In the genomic region with DNA sequence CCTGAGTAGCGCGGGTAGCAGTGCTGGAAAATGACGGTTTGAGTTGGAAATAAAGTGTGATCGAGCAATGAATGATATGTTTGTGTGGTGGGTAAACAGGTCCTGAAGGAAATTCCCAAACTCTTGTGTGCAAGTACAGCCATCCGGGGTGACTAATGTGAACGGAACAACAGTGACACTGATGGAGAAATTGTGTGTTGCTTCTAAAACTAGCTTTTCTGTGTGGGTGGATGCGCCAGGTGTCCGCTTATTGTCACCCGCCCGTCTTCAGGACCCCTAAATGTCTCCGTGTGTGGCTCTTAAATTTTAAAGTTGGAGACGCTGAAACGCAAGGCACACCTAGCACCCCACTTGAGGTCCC, we compare ENCODE assay signal across 7 mouse cellular contexts. TPM values are rescaled to one million over a fixed set of nuclear protein-coding genes. Genes with fewer than 3 reads are reported as not detected.
A peak's percentile ranks its signal among the peaks of the same experiment; 100 is the strongest.
DNase-seq lines count a peak whose midpoint lies in the region; ATAC-seq and TF ChIP-seq lines count a peak whose summit lies in the region.

No protein-coding gene starts in this region.

- WGBS in forebrain, embryonic 10.5 days = 58% methylated on average over 13 of the region's 13 CpGs
- WGBS in limb, embryonic 14.5 days = 44% methylated on average over 13 of the region's 13 CpGs
- WGBS in stomach, embryonic 16.5 days = 34% methylated on average over 13 of the region's 13 CpGs

- no peaks in the 10 kb centered on the region for H3K27me3 ChIP-seq in megakaryocyte, embryonic 14.5 days (replicated peaks)
- no peaks in the 10 kb centered on the region for H3K27me3 ChIP-seq in forebrain, embryonic 10.5 days (ENCODE audit: poor library complexity, severe bottlenecking)
- no peaks in the 10 kb centered on the region for H3K27me3 ChIP-seq in limb, embryonic 14.5 days (ENCODE audit: control insufficient read depth, insufficient read depth, low read length)
- H3K27me3 ChIP-seq in stomach, embryonic 16.5 days (ENCODE audit: control insufficient read depth, insufficient read depth, low read length) = no peaks in the 10 kb centered on the region

- no peak for DNase-seq in forebrain, embryonic 10.5 days (ENCODE audit: extremely low spot score, low spot score)
- DNase-seq in limb, embryonic 14.5 days (ENCODE audit: low spot score) = no peak
- DNase-seq in kidney, postnatal 25 days = no peak

- H3K36me3 ChIP-seq in megakaryocyte, embryonic 14.5 days (replicated peaks; ENCODE audit: low read length) = peaks cover 36% of the 10 kb centered on the region
- peaks cover 15% of the 10 kb centered on the region for H3K36me3 ChIP-seq in forebrain, embryonic 10.5 days (replicated peaks)
- H3K36me3 ChIP-seq in limb, embryonic 14.5 days (ENCODE audit: control insufficient read depth, insufficient read depth, low read length) = peaks cover 11% of the 10 kb centered on the region
- H3K36me3 ChIP-seq in stomach, embryonic 16.5 days (ENCODE audit: control insufficient read depth, insufficient read depth, low read length) = no peaks in the 10 kb centered on the region

- H3K27ac ChIP-seq in forebrain, embryonic 10.5 days = peak overlapping the region; percentile 93
- peak overlapping the region; percentile 97 for H3K27ac ChIP-seq in limb, embryonic 14.5 days (replicated peaks; ENCODE audit: low read depth, low read length)
- H3K27ac ChIP-seq in stomach, embryonic 16.5 days (ENCODE audit: low read length) = peak overlapping the region; percentile 99

- peak overlapping the region; percentile 98 for H3K4me3 ChIP-seq in megakaryocyte, embryonic 14.5 days (replicated peaks)
- peak overlapping the region; percentile 75 for H3K4me3 ChIP-seq in forebrain, embryonic 10.5 days
- peak overlapping the region; percentile 90 for H3K4me3 ChIP-seq in limb, embryonic 14.5 days (replicated peaks; ENCODE audit: low read length)
- peak overlapping the region; percentile 90 for H3K4me3 ChIP-seq in stomach, embryonic 16.5 days (replicated peaks; ENCODE audit: low read length)

- H3K4me1 ChIP-seq in megakaryocyte, embryonic 14.5 days = peaks cover 82% of the 10 kb centered on the region
- peaks cover 62% of the 10 kb centered on the region for H3K4me1 ChIP-seq in forebrain, embryonic 10.5 days
- peaks cover 47% of the 10 kb centered on the region for H3K4me1 ChIP-seq in limb, embryonic 14.5 days (ENCODE audit: control insufficient read depth, insufficient read depth, low read length)
- peaks cover 40% of the 10 kb centered on the region for H3K4me1 ChIP-seq in stomach, embryonic 16.5 days (ENCODE audit: control insufficient read depth, insufficient read depth, low read length)

- H3K4me2 ChIP-seq in limb, embryonic 14.5 days (replicated peaks; ENCODE audit: low read depth, low read length, severe bottlenecking) = peak overlapping the region; percentile 56
- H3K4me2 ChIP-seq in stomach, embryonic 16.5 days (ENCODE audit: low read depth, low read length) = peak overlapping the region; percentile 66

- no peak for ATAC-seq in megakaryocyte, adult 5-6 weeks (ENCODE audit: poor library complexity, severe bottlenecking)
- ATAC-seq in limb, embryonic 14.5 days (ENCODE audit: low FRiP score, low read depth) = no peak
- no peak for ATAC-seq in stomach, embryonic 16.5 days (ENCODE audit: insufficient read depth, low FRiP score)
- ATAC-seq in cerebellum, adult (ENCODE audit: insufficient number of reproducible peaks, low FRiP score, low TSS enrichment) = no peak

- no peak for TF ChIP-seq POLR2A in limb, embryonic 14.5 days (IDR thresholded peaks at IDR 0.05; ENCODE audit: borderline replicate concordance, extremely low read depth, insufficient read depth, insufficient read length)

- peak overlapping the region; percentile 83 for H3K9ac ChIP-seq in limb, embryonic 14.5 days (ENCODE audit: low read depth, low read length, severe bottlenecking)
- peak overlapping the region; percentile 82 for H3K9ac ChIP-seq in stomach, embryonic 16.5 days (ENCODE audit: low read length)

- no peaks in the 10 kb centered on the region for H3K9me3 ChIP-seq in megakaryocyte, embryonic 14.5 days
- H3K9me3 ChIP-seq in forebrain, embryonic 10.5 days = peaks cover 3% of the 10 kb centered on the region; the same call in 1 of the 2 replicates
- H3K9me3 ChIP-seq in limb, embryonic 14.5 days (ENCODE audit: control insufficient read depth, low read length) = no peaks in the 10 kb centered on the region
- no peaks in the 10 kb centered on the region for H3K9me3 ChIP-seq in stomach, embryonic 16.5 days (replicated peaks; ENCODE audit: control insufficient read depth, low read length)

RNA-seq across cellular contexts. Expression of gene Sec14l1, which starts 0.8 kb away (rescaled TPM):
- polyA plus RNA-seq in megakaryocyte, embryonic 14.5 days (2012; ENCODE audit: insufficient read depth, low replicate concordance) = 46.1 and 70.6 TPM in 2 replicates
- 24.3 and 29.1 TPM in 2 replicates for total RNA-seq in megakaryocyte, adult 5-6 weeks (2015)
- total RNA-seq in megakaryocyte, adult 5-6 weeks (2017) = 32.3 and 41.7 TPM in 2 replicates
- polyA plus RNA-seq in forebrain, embryonic 10.5 days (2016; fragmentation: Nextera tagmentation; extraction: Ambion mirVana) = 44.3 and 46.7 TPM in 2 replicates
- polyA plus RNA-seq in limb, embryonic 14.5 days (2012; rRNA removed) = 72.5 and 85.2 TPM in 2 replicates
- polyA plus RNA-seq in limb, embryonic 14.5 days (2014; fragmentation: Nextera tagmentation; extraction: Ambion mirVana) = 38.7 and 40.3 TPM in 2 replicates
- 61.7 and 62.5 TPM in 2 replicates for polyA plus RNA-seq in stomach, embryonic 16.5 days (2015; fragmentation: Nextera tagmentation; extraction: Ambion mirVana)
